Mouse (Mus musculus) midbrain, postnatal 0 days (tissue): ENCODE data around the gene H2-Ke6. TPM values are rescaled to one million over a fixed set of nuclear protein-coding genes. Genes with fewer than 3 reads are reported as not detected.
"Not testable (repeated sequence)": the region's sequence is repeated elsewhere in the genome, so short reads cannot be mapped to it uniquely, and the experiment has no call there.

Experiments used
- ATAC-seq: fragments of 200-750 bp; cut with Nextera tagmentation; 2 replicates; pipeline ENCODE4 v1.8.0; 2017; ENCODE audit warnings: moderate number of reproducible peaks, mild to moderate bottlenecking, moderate TSS enrichment, moderate library complexity; ENCODE audit not compliant: low FRiP score
- DNase-seq: peaks from one replicate; pipeline ENCODE4 v3.0.0-alpha.2; 2015; ENCODE audit warnings: low spot score
- H3K27ac ChIP-seq: fragments of 300-500 bp; sonication (generic); 2 replicates; pipeline ENCODE4 v1.5.1; 2014; ENCODE audit warnings: low read depth, mild to moderate bottlenecking, low read length, mixed read lengths
- H3K27me3 ChIP-seq: fragments of 300-500 bp; sonication (generic); 2 replicates; pipeline ENCODE4 v1.6.1; 2014; ENCODE audit warnings: low read length, control low read depth, mixed read lengths; ENCODE audit not compliant: insufficient read depth
- H3K36me3 ChIP-seq: fragments of 300-500 bp; sonication (generic); 2 replicates; pipeline ENCODE4 v1.6.1; 2014; ENCODE audit warnings: low read length, control low read depth, mixed read lengths; ENCODE audit not compliant: insufficient read depth
- H3K4me1 ChIP-seq: fragments of 300-500 bp; sonication (generic); 2 replicates; pipeline ENCODE4 v1.6.1; 2014; ENCODE audit warnings: mild to moderate bottlenecking, control low read depth, antibody characterized with exemption, low read length, mixed read lengths; ENCODE audit not compliant: insufficient read depth
- H3K4me2 ChIP-seq: fragments of 300-500 bp; sonication (generic); 2 replicates; pipeline ENCODE4 v1.6.1; 2014; ENCODE audit warnings: low read depth, mild to moderate bottlenecking, low read length, mixed read lengths; ENCODE audit not compliant: poor library complexity, severe bottlenecking
- H3K4me3 ChIP-seq: fragments of 300-500 bp; sonication (generic); 2 replicates; pipeline ENCODE4 v1.5.1; 2014; ENCODE audit warnings: low read depth, mild to moderate bottlenecking, low read length, moderate library complexity
- H3K9ac ChIP-seq: fragments of 300-500 bp; sonication (generic); replicated peaks from 2 replicates; pipeline ENCODE4 v1.6.1; 2014; ENCODE audit warnings: mild to moderate bottlenecking, low read length, moderate library complexity, mixed read lengths; ENCODE audit not compliant: poor library complexity, severe bottlenecking
- H3K9me3 ChIP-seq: fragments of 300-500 bp; sonication (generic); 2 replicates; pipeline ENCODE4 v1.6.1; 2016; ENCODE audit warnings: low read length, control low read depth
- CTCF ChIP-seq: IDR thresholded peaks from 2 replicates; pipeline ENCODE4 v1.5.1; 2016; ENCODE audit warnings: antibody characterized with exemption, mild to moderate bottlenecking
- WGBS: fragments of 180-500 bp; shearing (Covaris S2); extraction: QIAGEN DNeasy Blood & Tissue Kit; methylation state at CpG from one replicate; pipeline ENCODE4 v1.1.7; 2014; 5-methylcytosine and 5-hydroxymethylcytosine counted together
- polyA plus RNA-seq: library from polyadenylated mRNA; unstranded; fragments of >200 nt; fragmentation: Nextera tagmentation; extraction: Ambion mirVana; gene quantifications from 2 replicates; pipeline ENCODE4 v1.2.1, GENCODE M21; 2015
- total RNA-seq: library from RNA; depleted of rRNA; stranded (reverse); fragments of >200 nt; gene quantifications from 2 replicates; pipeline ENCODE4 v1.2.3, GENCODE M21; 2014

H2-Ke6 gene
- total and polyA plus RNA-seq, 2 experiments from 2014 or later, result 53.6 to 58.4 TPM

DNA sequence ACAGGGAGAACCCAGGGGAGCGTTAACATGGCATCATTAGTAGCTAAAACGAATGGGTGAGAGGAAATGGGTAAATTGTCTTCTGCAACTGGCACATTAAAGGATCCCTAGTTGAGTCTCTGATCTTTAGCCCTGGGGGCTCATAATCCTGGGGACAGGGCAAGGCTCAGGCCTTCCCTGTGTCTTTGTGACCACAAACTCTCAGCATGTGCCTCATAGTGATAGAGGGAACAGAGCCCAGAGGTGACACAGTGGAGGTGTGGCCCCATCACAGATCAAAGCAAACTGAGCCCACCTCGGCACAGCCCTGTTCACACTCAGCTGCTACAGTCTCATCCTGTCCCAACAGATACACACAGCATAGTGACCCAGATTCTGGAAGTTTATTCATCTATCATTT, 32.2 kb downstream of the H2-Ke6 start:
- Histone ChIP-seq H3K27ac (no peak overlapping the region), H3K9ac (no peak overlapping the region), H3K4me3 (no peak overlapping the region), H3K4me1 (0 out of 2 replicates have a peak, but pooled peaks cover 4% of the 10 kb centered on the region), H3K36me3 (no peaks in the 10 kb centered on the region), H3K4me2 (no peak overlapping the region), H3K9me3 (no peaks in the 10 kb centered on the region), H3K27me3 (peaks cover 7% of the 10 kb centered on the region; the same call in 1 of the 2 replicates)
- TF ChIP-seq CTCF, result no peak
- ATAC-seq, result no peak
- no peak for DNase-seq
- WGBS, result 76% methylated on average over 3 of the region's 3 CpGs

DNA sequence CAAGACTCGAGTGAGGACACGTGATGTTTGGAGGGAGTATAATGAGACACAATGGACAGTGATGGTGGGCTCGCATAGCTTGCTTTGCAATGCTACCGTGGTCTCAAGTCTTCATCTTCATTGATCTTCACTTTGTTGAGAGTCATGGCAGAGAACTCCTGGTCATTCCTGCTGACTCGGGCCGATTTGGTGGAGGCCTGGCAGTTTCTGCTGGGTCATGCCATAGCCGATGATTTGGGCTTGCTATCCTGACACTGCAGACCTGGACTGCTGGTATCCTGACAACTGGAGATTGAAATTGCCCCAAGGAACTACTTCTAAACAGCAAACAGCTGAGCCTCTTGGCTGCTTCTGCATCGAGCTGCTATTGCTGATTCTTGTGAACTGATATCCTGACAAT, 32.9 kb downstream of the H2-Ke6 start:
- DNase-seq (no peak), ATAC-seq (no peak)
- Histone ChIP-seq H3K9me3 (no peaks in the 10 kb centered on the region), H3K27ac (no peak overlapping the region), H3K9ac (no peak overlapping the region), H3K36me3 (no peaks in the 10 kb centered on the region), H3K4me1 (0 out of 2 replicates have a peak, but pooled peaks cover 3% of the 10 kb centered on the region), H3K4me3 (no peak overlapping the region), H3K27me3 (peaks cover 2% of the 10 kb centered on the region; the same call in 1 of the 2 replicates), H3K4me2 (no peak overlapping the region)
- WGBS, result 88% methylated on average over 8 of the region's 8 CpGs
- no peak for TF ChIP-seq CTCF

DNA sequence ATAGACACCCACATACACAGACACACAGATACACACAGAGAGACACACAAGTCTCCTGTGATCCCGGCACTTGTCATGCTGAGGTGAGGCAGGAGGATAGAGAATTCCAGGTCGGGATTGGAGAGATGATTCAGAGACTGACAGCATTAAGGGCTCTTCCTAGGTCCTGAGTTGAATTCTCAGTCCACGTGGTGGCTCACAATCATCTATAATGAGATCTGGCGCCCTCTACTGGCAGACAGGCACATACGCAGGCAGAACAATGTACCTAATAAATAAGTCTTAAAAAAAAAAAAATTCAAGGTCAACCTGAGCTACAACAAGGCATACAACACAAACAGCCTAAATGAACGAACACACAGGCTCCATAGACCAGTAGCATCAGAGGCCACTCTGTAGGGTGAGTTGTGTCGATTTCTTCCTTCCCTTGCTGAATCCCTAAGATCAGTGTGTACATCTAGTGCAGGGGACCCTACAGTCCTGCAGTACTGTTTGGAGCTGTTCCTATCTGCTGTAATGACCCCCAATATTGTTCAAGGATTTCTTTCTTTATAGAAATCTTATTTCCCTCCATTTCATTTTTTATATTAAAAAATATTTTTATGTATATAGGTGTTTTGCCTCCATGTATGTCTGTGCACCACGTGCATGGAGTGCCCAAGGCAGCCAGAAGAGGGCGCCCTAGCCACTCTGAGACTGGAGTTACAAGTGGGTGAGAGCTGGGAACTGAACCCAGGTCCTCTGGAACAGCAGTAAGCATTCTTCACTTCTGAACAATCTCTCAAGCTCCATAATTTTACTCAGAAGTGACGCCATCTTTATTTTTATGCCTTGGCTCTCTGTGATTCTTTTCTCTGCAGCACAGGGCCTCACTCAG, 35.8 kb downstream of the H2-Ke6 start:
- H3K27me3 ChIP-seq, result peaks cover 5% of the 10 kb centered on the region; the same call in 1 of the 2 replicates
- no peak overlapping the region for H3K4me2 ChIP-seq
- H3K9ac ChIP-seq, result no peak overlapping the region
- no peaks in the 10 kb centered on the region for H3K36me3 ChIP-seq
- TF ChIP-seq CTCF, result peak; percentile 88
- H3K4me3 ChIP-seq, result no peak overlapping the region
- DNase-seq (peak; percentile 89), ATAC-seq (no peak)
- H3K9me3 ChIP-seq, result no peaks in the 10 kb centered on the region
- 33% methylated on average over 10 of the region's 10 CpGs for WGBS
- no peaks in the 10 kb centered on the region for H3K4me1 ChIP-seq
- no peak overlapping the region for H3K27ac ChIP-seq

DNA sequence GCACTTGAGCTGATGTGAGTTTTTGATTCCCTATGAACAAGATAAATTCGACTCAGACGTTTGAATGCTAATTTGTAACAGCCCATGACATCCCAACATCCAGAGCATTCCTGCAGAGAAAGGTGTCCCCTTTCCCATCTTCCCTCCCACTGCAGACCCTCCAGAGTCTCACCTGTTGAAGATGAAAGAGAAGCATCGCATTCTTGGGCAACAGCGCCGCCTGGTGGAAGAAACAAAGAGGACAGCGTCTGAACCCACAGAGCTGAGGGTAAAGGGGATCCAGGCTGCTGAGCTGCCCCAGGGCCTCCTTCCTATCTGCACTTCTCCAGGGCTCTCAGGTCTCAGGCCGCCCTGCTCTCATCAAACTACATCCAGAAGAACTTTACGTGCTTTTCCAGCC, 45.7 kb downstream of the H2-Ke6 start:
- H3K9ac ChIP-seq, H3K36me3 ChIP-seq, H3K9me3 ChIP-seq, H3K4me1 ChIP-seq, ATAC-seq: not testable (repeated sequence)
- 15% methylated on average over 8 of the region's 8 CpGs for WGBS
- Histone ChIP-seq H3K4me3 (peak overlapping the region; percentile 46), H3K27me3 (peaks cover 20% of the 10 kb centered on the region), H3K4me2 (peak overlapping the region; percentile 49), H3K27ac (peak overlapping the region; percentile 81; the same call in 1 of the 2 replicates)
- peak; percentile 90 for TF ChIP-seq CTCF
- DNase-seq, result peak; percentile 60

DNA sequence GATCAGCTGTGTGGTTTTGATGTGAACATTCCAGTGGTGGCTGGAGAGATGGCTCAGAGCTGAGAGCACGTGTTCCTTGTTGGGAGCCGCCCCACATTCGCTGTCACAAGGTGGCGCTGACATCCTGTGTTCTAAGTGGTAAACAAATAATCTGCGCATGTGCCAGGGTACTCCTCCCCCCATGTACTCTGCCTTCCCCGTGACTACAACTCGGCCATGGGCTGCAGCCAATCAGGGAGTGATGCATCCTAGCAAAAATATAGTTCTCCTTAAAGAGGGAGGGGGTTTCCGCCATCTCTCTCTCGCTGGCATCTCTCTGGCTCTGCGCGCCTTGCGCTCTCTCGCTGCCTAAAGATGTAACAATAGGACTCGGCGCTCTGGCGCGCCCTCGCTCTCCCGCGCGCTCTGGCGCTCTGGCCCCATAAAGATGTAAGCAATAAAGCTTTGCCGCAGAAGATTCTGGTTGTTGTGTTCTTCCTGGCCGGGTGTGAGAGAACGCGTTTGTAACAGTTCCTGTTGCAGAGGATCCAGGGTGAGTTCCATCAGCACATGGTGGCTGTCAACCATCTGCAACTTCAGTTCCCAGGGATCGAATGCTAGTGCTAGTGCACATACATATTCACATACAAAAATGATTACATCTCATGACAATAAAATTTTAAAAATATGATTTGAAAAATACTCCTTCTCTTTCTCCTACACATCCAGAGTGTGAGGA, 46.5 kb downstream of the H2-Ke6 start:
- 1% methylated on average over 27 of the region's 27 CpGs for WGBS
- H3K4me1 ChIP-seq, H3K9me3 ChIP-seq, H3K36me3 ChIP-seq: not testable (repeated sequence)
- peaks cover 28% of the 10 kb centered on the region for H3K27me3 ChIP-seq
- peak overlapping the region; percentile 55; the same call in 1 of the 2 replicates for H3K9ac ChIP-seq
- peak overlapping the region; percentile 49 for H3K4me2 ChIP-seq
- peak overlapping the region; percentile 81 for H3K27ac ChIP-seq
- ATAC-seq (peak; percentile 94), DNase-seq (peak; percentile 98)
- TF ChIP-seq CTCF, result peak; percentile 81
- H3K4me3 ChIP-seq, result peak overlapping the region; percentile 46
